ENCODE assay signal across 7 mouse cellular contexts in the genomic region with DNA sequence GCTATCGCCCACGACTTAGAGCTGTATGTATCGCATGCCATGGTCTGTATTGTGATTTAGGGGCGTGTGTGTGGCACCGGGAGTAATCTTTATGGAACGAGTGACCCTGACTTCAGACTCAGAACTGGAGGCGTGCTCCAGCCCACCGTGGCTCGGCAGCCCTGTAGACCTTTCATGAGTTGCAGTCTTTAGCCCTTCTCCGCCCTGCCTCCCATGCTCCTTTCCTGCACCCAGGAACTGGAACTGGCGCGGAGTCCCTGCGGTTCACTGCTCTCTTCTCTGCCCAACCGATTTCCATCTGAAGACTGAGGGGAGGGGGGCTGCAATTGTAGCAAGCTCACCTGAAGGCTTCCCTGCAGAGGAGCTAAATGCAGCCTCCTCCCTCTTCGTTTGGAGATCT. TPM values are rescaled to one million over a fixed set of nuclear protein-coding genes. Genes with fewer than 3 reads are reported as not detected.
DNase-seq lines count a peak whose midpoint lies in the region; ATAC-seq lines count a peak whose summit lies in the region.

No protein-coding gene starts in this region.

- ATAC-seq in neural tube, embryonic 11.5 days (ENCODE audit: insufficient read depth, low FRiP score, low TSS enrichment), result no peak
- no peak for ATAC-seq in forebrain, embryonic 14.5 days
- ATAC-seq in liver, embryonic 13.5 days (ENCODE audit: low read depth), result no peak; the same call in 1 of the 2 replicates

- H3K27ac ChIP-seq in neural tube, embryonic 11.5 days (ENCODE audit: low read depth, low read length), result no peak overlapping the region
- H3K27ac ChIP-seq in forebrain, embryonic 14.5 days (ENCODE audit: low read depth, low read length), result no peak overlapping the region
- peak overlapping the region; percentile 79; the same call in 1 of the 2 replicates for H3K27ac ChIP-seq in liver, embryonic 13.5 days

- H3K9ac ChIP-seq in neural tube, embryonic 11.5 days (ENCODE audit: low read length), result peak overlapping the region; percentile 64
- peak overlapping the region; percentile 90 for H3K9ac ChIP-seq in forebrain, embryonic 14.5 days (ENCODE audit: low read length)
- peak overlapping the region; percentile 87 for H3K9ac ChIP-seq in liver, embryonic 13.5 days

- peaks cover 6% of the 10 kb centered on the region for H3K4me1 ChIP-seq in neural tube, embryonic 11.5 days (ENCODE audit: control insufficient read depth, insufficient read depth, low read length)
- peaks cover 13% of the 10 kb centered on the region for H3K4me1 ChIP-seq in forebrain, embryonic 14.5 days (ENCODE audit: control insufficient read depth, insufficient read depth, low read length)
- peaks cover 46% of the 10 kb centered on the region for H3K4me1 ChIP-seq in liver, embryonic 13.5 days (replicated peaks)

- peaks cover 3% of the 10 kb centered on the region for H3K36me3 ChIP-seq in neural tube, embryonic 11.5 days (ENCODE audit: control insufficient read depth, insufficient read depth, low read length)
- peaks cover 13% of the 10 kb centered on the region for H3K36me3 ChIP-seq in forebrain, embryonic 14.5 days (ENCODE audit: control insufficient read depth, insufficient read depth, low read length)
- peaks cover 25% of the 10 kb centered on the region for H3K36me3 ChIP-seq in liver, embryonic 13.5 days

- DNase-seq in neural tube, embryonic 11.5 days (ENCODE audit: low spot score), result no peak
- no peak for DNase-seq in neural tube, embryonic 10.5 days (ENCODE audit: extremely low spot score, low spot score)
- DNase-seq in forebrain, embryonic 14.5 days (ENCODE audit: low spot score), result no peak
- no peak for DNase-seq in liver, embryonic 13.5 days
- peak; percentile 15 to 27 for DNase-seq in thymus, postnatal 36 days
- DNase-seq in adrenal gland, adult (ENCODE audit: inconsistent age in 2 of 2, low spot score in 1 of 2), result no peak
- no peak for DNase-seq in embryo, embryonic 9.5 days (ENCODE audit: extremely low spot score)

- H3K9me3 ChIP-seq in neural tube, embryonic 11.5 days (ENCODE audit: control insufficient read depth, low read length), result no peaks in the 10 kb centered on the region
- no peaks in the 10 kb centered on the region for H3K9me3 ChIP-seq in forebrain, embryonic 14.5 days (replicated peaks; ENCODE audit: control insufficient read depth, low read length)
- H3K9me3 ChIP-seq in liver, embryonic 13.5 days (replicated peaks), result no peaks in the 10 kb centered on the region

- no peaks in the 10 kb centered on the region for H3K27me3 ChIP-seq in neural tube, embryonic 11.5 days (ENCODE audit: control insufficient read depth, insufficient read depth, low read length)
- no peaks in the 10 kb centered on the region for H3K27me3 ChIP-seq in forebrain, embryonic 14.5 days (replicated peaks; ENCODE audit: control insufficient read depth, insufficient read depth, low read length)
- H3K27me3 ChIP-seq in liver, embryonic 13.5 days, result no peaks in the 10 kb centered on the region

- peak overlapping the region; percentile 90 for H3K4me2 ChIP-seq in neural tube, embryonic 11.5 days (ENCODE audit: low read depth)
- peak overlapping the region; percentile 84 for H3K4me2 ChIP-seq in forebrain, embryonic 14.5 days (ENCODE audit: low read length)
- H3K4me2 ChIP-seq in liver, embryonic 13.5 days, result peak overlapping the region; percentile 95

- under 1% methylated on average over 15 of the region's 15 CpGs for WGBS in neural tube, embryonic 11.5 days
- WGBS in forebrain, embryonic 14.5 days, result 0% methylated on average over 15 of the region's 15 CpGs
- 1% methylated on average over 15 of the region's 15 CpGs for WGBS in liver, embryonic 13.5 days (ENCODE audit: insufficient replicate concordance)

- peak overlapping the region; percentile 71 for H3K4me3 ChIP-seq in neural tube, embryonic 11.5 days (ENCODE audit: low read depth, low read length)
- peak overlapping the region; percentile 93 for H3K4me3 ChIP-seq in forebrain, embryonic 14.5 days (ENCODE audit: low read depth, low read length)
- H3K4me3 ChIP-seq in liver, embryonic 13.5 days (replicated peaks), result peak overlapping the region; percentile 88

RNA-seq across cellular contexts. Expression of gene Ptges2, which starts 1.0 kb away (rescaled TPM):
- 25.6 and 33.6 TPM in 2 replicates for polyA plus RNA-seq in neural tube, embryonic 11.5 days (2014; fragmentation: Nextera tagmentation; extraction: Ambion mirVana)
- polyA plus RNA-seq in forebrain, embryonic 14.5 days (2014; fragmentation: Nextera tagmentation; extraction: Ambion mirVana), result 42.2 and 44.8 TPM in 2 replicates
- polyA plus RNA-seq in liver, embryonic 13.5 days (2015; fragmentation: Nextera tagmentation; extraction: Ambion mirVana), result 14.1 and 15.5 TPM in 2 replicates

RNA-seq across cellular contexts. Expression of gene Lcn2, which starts 8.6 kb away (rescaled TPM):
- 0.25 and 0.51 TPM in 2 replicates for polyA plus RNA-seq in neural tube, embryonic 11.5 days (2014; fragmentation: Nextera tagmentation; extraction: Ambion mirVana)
- polyA plus RNA-seq in forebrain, embryonic 14.5 days (2014; fragmentation: Nextera tagmentation; extraction: Ambion mirVana), result 0.25 and 0.32 TPM in 2 replicates
- 18.0 and 22.8 TPM in 2 replicates for polyA plus RNA-seq in liver, embryonic 13.5 days (2015; fragmentation: Nextera tagmentation; extraction: Ambion mirVana)

RNA-seq across cellular contexts. Expression of gene 1110008P14Rik, which starts 15.0 kb away (rescaled TPM):
- polyA plus RNA-seq in neural tube, embryonic 11.5 days (2014; fragmentation: Nextera tagmentation; extraction: Ambion mirVana), result 59.8 and 65.6 TPM in 2 replicates
- 86.9 and 98.4 TPM in 2 replicates for polyA plus RNA-seq in forebrain, embryonic 14.5 days (2014; fragmentation: Nextera tagmentation; extraction: Ambion mirVana)
- polyA plus RNA-seq in liver, embryonic 13.5 days (2015; fragmentation: Nextera tagmentation; extraction: Ambion mirVana), result 35.3 and 39.2 TPM in 2 replicates

RNA-seq across cellular contexts. Expression of gene Dnm1, which starts 43.6 kb away (rescaled TPM):
- 23.7 and 29.5 TPM in 2 replicates for polyA plus RNA-seq in neural tube, embryonic 11.5 days (2014; fragmentation: Nextera tagmentation; extraction: Ambion mirVana)
- 28.2 and 42.8 TPM in 2 replicates for polyA plus RNA-seq in forebrain, embryonic 14.5 days (2014; fragmentation: Nextera tagmentation; extraction: Ambion mirVana)
- polyA plus RNA-seq in liver, embryonic 13.5 days (2015; fragmentation: Nextera tagmentation; extraction: Ambion mirVana), result 0.65 and 0.81 TPM in 2 replicates

RNA-seq across cellular contexts. Expression of gene Ciz1, which starts 44.6 kb away (rescaled TPM):
- 57.0 TPM in 2 replicates for polyA plus RNA-seq in neural tube, embryonic 11.5 days (2014; fragmentation: Nextera tagmentation; extraction: Ambion mirVana)
- 37.3 and 48.0 TPM in 2 replicates for polyA plus RNA-seq in forebrain, embryonic 14.5 days (2014; fragmentation: Nextera tagmentation; extraction: Ambion mirVana)
- 14.8 and 21.1 TPM in 2 replicates for polyA plus RNA-seq in liver, embryonic 13.5 days (2015; fragmentation: Nextera tagmentation; extraction: Ambion mirVana)

Comparison
In these comparisons a context has a peak if more than half of its experiments do, and no peak if none do; other contexts are left out.
1. DNase-seq: peak in thymus, postnatal 36 days (2 of 2); none in neural tube, embryonic 11.5 days (single experiment), neural tube, embryonic 10.5 days (single experiment), forebrain, embryonic 14.5 days (single experiment), liver, embryonic 13.5 days (single experiment), adrenal gland, adult (0 of 2) and embryo, embryonic 9.5 days (single experiment).
2. RNA of gene Lcn2, which starts 8.6 kb away (polyA plus RNA-seq): 18.0 to 22.8 TPM in liver, embryonic 13.5 days; 0.25 to 0.32 TPM in forebrain, embryonic 14.5 days and 0.25 to 0.51 TPM in neural tube, embryonic 11.5 days; every median in the first group is over 10 times any median in the second.
3. Peak in every context shown above with its lines, with median percentiles within 50 percentile points of each other: H3K4me2 ChIP-seq, H3K4me3 ChIP-seq and H3K9ac ChIP-seq.